Mouse (Mus musculus) cerebellum, adult 2 months (tissue): ENCODE measurements around the gene Svip. TPM values are rescaled to one million over a fixed set of nuclear protein-coding genes. Genes with fewer than 3 reads are reported as not detected.

Experiments used
- DNase-seq, 2 experiments: peaks; one replicate each; pipeline ENCODE4 v3.0.0; 2021
- H3K27ac ChIP-seq: fragments of 200-500 bp; 2 replicates; pipeline ENCODE4 v1.5.1; 2012; ENCODE audit warnings: low read length, control low read depth, inconsistent platforms; ENCODE audit not compliant: insufficient read depth
- H3K27me3 ChIP-seq: fragments of 200-500 bp; 2 replicates; pipeline ENCODE4 v1.6.1; 2012; ENCODE audit warnings: inconsistent platforms, mild to moderate bottlenecking, low read length, moderate library complexity; ENCODE audit not compliant: control insufficient read depth, insufficient read depth
- H3K4me1 ChIP-seq: fragments of 200-500 bp; 2 replicates; pipeline ENCODE4 v1.6.1; 2011; ENCODE audit warnings: low read length; ENCODE audit not compliant: control insufficient read depth, insufficient read depth
- H3K4me3 ChIP-seq: fragments of 200-500 bp; replicated peaks from 2 replicates; pipeline ENCODE3; 2011; ENCODE audit warnings: mild to moderate bottlenecking, low read depth, low read length, control low read depth; ENCODE audit not compliant: insufficient read depth
- CTCF ChIP-seq: fragments of 200-500 bp; IDR thresholded peaks from 2 replicates; pipeline ENCODE4 v1.5.1; 2011; ENCODE audit warnings: low read depth, mild to moderate bottlenecking, control low read depth, low read length, moderate library complexity, borderline replicate concordance; ENCODE audit not compliant: insufficient read depth
- POLR2A ChIP-seq: fragments of 200-500 bp; IDR thresholded peaks from 2 replicates; pipeline ENCODE4 v1.6.1; 2011; ENCODE audit warnings: low read length, control low read depth, borderline replicate concordance; ENCODE audit not compliant: insufficient read depth
- WGBS: fragments of 180-500 bp; shearing (Covaris S2); methylation state at CpG from one replicate; pipeline ENCODE4 v1.1.7; 2018; 5-methylcytosine and 5-hydroxymethylcytosine counted together
- polyA plus RNA-seq: library from polyadenylated mRNA; depleted of rRNA; stranded (reverse); fragments of >200 nt; gene quantifications from 2 replicates; pipeline ENCODE4 v1.2.3, GENCODE M21; 2012; rRNA removed

Gene Svip
- polyA plus RNA-seq, result 47.1 and 51.8 TPM in 2 replicates

GRCm38 (mm10) chr7:52005511-52006295 is at the start of gene Svip:
Svip (minus strand) TSS chr7:52006018.
- Histone ChIP-seq H3K27ac (peak within 1 kb of the TSS; percentile 71), H3K4me1 (peaks cover 3% of the 10 kb centered on the region; the same call in 1 of the 2 replicates), H3K4me3 (peak within 1 kb of the TSS; percentile 81), H3K27me3 (no peaks in the 10 kb centered on the region)
- peak; percentile 93 to 97 for DNase-seq
- WGBS, result under 1% methylated on average over 43 of the region's 47 CpGs
- no peak for TF ChIP-seq CTCF
- TF ChIP-seq POLR2A, result peak; percentile 46; the same call in 1 of the 2 replicates

- no peaks in the 10 kb centered on the region for H3K4me1 ChIP-seq
- H3K27me3 ChIP-seq, result no peaks in the 10 kb centered on the region
- no peak for DNase-seq
- 48% methylated on average over 8 of the region's 8 CpGs for WGBS
- no peak overlapping the region for H3K27ac ChIP-seq
- H3K4me3 ChIP-seq, result no peak overlapping the region
- TF ChIP-seq CTCF (no peak), POLR2A (no peak)
These were observed 32.1 kb upstream of the Svip start for GRCm38 (mm10) chr7:52037600-52038582.

GRCm38 (mm10) chr7:52024050-52024626 is 18.3 kb upstream of the Svip start:
- 92% methylated on average over 5 of the region's 5 CpGs for WGBS

GRCm38 (mm10) chr7:52022039-52022438 is 16.2 kb upstream of the Svip start:
- Histone ChIP-seq H3K4me1 (no peaks in the 10 kb centered on the region), H3K27me3 (no peaks in the 10 kb centered on the region), H3K4me3 (no peak overlapping the region), H3K27ac (no peak overlapping the region)
- WGBS, result 83% methylated on average over 4 of the region's 4 CpGs
- TF ChIP-seq CTCF (no peak), POLR2A (no peak)
- no peak for DNase-seq

More at GRCm38 (mm10) chr7:52024050-52024626, 18.3 kb upstream of the Svip start:
- Histone ChIP-seq H3K4me3 (no peak overlapping the region), H3K27me3 (no peaks in the 10 kb centered on the region), H3K27ac (no peak overlapping the region), H3K4me1 (no peaks in the 10 kb centered on the region)
- no peak for TF ChIP-seq POLR2A
- no peak for TF ChIP-seq CTCF
- DNase-seq, result no peak

- DNase-seq, result no peak
- WGBS, result 84% methylated on average over 3 of the region's 3 CpGs
- TF ChIP-seq CTCF (no peak), POLR2A (no peak)
- Histone ChIP-seq H3K4me3 (no peak within 1 kb of the TSS), H3K27me3 (no peaks in the 10 kb centered on the region), H3K4me1 (no peaks in the 10 kb centered on the region), H3K27ac (no peak within 1 kb of the TSS)
These were observed 9.8 kb upstream of the Svip start, which contains the start of gene 1700015G11Rik for GRCm38 (mm10) chr7:52015628-52016027. 1700015G11Rik (minus strand) TSS chr7:52015728.

- 88% methylated on average over 1 of the region's 1 CpGs for WGBS
- H3K4me1 ChIP-seq, result no peaks in the 10 kb centered on the region
- DNase-seq, result no peak
- TF ChIP-seq POLR2A (no peak), CTCF (no peak)
- no peak overlapping the region for H3K4me3 ChIP-seq
- H3K27me3 ChIP-seq, result no peaks in the 10 kb centered on the region
- no peak overlapping the region for H3K27ac ChIP-seq
These were observed 9.4 kb upstream of the Svip start for GRCm38 (mm10) chr7:52015180-52015579.

- no peak for TF ChIP-seq CTCF
- TF ChIP-seq POLR2A, result no peak
- no peaks in the 10 kb centered on the region for H3K27me3 ChIP-seq
- WGBS, result 78% methylated on average over 7 of the region's 7 CpGs
- no peaks in the 10 kb centered on the region for H3K4me1 ChIP-seq
- no peak for DNase-seq
- H3K4me3 ChIP-seq, result no peak overlapping the region
- no peak overlapping the region for H3K27ac ChIP-seq
These were observed 7.6 kb upstream of the Svip start for GRCm38 (mm10) chr7:52013457-52013856.
